Mouse (Mus musculus): ENCODE results near the gene Mreg. TPM values are rescaled to one million over a fixed set of nuclear protein-coding genes. Genes with fewer than 3 reads are reported as not detected.

The Mreg gene
- polyA plus RNA-seq, 1 experiment from 2014 or later, result 1.8 TPM

DNA sequence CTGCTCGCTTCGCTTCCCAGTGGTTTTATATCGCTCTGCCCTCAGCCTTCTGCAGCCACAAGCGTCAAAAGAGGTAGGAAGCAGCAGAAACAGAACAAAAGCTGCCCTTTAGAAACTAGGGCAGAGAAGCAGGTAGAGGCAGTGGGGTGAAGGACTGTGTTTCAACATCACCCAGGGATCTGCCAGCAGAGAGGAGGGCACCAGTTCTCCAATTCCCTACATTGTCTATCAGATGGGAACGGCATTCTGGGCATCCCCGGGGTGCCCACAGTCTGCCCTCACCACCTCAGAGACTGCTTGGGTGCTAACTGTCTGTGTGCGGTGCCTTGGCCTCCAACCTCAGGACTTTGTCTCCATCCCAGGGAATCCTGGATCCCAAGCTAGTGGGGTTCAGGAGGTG, 32.2 kb downstream of the Mreg start:
- Histone ChIP-seq H3K4me2 (replicated peaks) (no peak overlapping the region), H3K36me3 (no peaks in the 10 kb centered on the region), H3K9ac (no peak overlapping the region), H3K27me3 (no peaks in the 10 kb centered on the region), H3K4me1 (peaks cover 23% of the 10 kb centered on the region), H3K27ac (no peak overlapping the region), H3K4me3 (no peak overlapping the region), H3K9me3 (no peaks in the 10 kb centered on the region)
- ATAC-seq (ENCODE audit: low FRiP score, low read depth), result no peak
- WGBS, result 88% methylated on average over 7 of the region's 7 CpGs

DNA sequence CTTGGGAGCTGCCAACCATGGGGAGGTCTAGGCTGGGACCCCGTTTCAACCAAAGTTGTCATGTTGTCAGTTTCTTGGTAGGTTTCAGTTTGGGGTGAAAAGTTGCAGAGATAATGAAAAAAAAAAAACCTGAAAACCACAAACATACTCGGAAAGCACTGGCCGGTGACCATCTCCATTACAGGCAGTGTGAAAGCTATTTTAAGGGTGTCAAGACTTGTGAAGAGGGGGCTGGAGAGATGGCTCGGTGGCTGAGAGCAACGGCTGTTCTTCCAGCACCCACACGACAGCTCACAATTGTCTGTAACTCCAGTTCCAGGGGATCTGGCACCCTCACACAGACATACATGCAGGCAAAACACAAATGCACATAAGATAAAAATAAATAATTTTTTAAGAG, 35.9 kb downstream of the Mreg start:
- no peak for ATAC-seq (ENCODE audit: low FRiP score, low read depth)
- H3K27ac ChIP-seq, result no peak overlapping the region
- no peak overlapping the region for H3K4me3 ChIP-seq
- peaks cover 5% of the 10 kb centered on the region; the same call in 1 of the 2 replicates for H3K4me1 ChIP-seq
- no peaks in the 10 kb centered on the region for H3K36me3 ChIP-seq
- no peak overlapping the region for H3K4me2 ChIP-seq (replicated peaks)
- no peak overlapping the region for H3K9ac ChIP-seq
- H3K9me3 ChIP-seq, result no peaks in the 10 kb centered on the region
- WGBS, result 61% methylated on average over 6 of the region's 6 CpGs
- no peaks in the 10 kb centered on the region for H3K27me3 ChIP-seq

DNA sequence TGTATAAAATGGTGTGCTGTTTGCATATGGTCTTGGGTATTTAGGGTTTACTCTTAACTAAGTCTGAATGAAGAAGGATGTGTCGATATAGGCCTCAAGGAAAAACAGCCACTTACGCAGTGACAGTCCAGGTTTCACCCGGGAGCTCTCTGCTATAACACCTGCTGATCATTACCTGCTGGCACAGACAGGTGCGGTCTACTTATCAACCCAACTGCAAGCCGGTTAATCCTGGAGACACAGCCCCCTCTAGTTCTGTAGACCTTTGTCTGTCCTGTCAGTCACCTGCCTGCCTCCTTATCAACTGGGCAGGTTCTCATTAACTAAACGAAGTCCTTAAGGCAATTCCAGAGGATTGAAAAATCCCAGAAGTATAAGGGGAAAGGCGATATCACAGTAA, 37.9 kb downstream of the Mreg start:
- H3K27me3 ChIP-seq, result no peaks in the 10 kb centered on the region
- H3K27ac ChIP-seq, result no peak overlapping the region
- WGBS, result 72% methylated on average over 7 of the region's 7 CpGs
- no peak overlapping the region for H3K9ac ChIP-seq
- H3K9me3 ChIP-seq, result no peaks in the 10 kb centered on the region
- peaks cover 5% of the 10 kb centered on the region; the same call in 1 of the 2 replicates for H3K4me1 ChIP-seq
- no peaks in the 10 kb centered on the region for H3K36me3 ChIP-seq
- ATAC-seq (ENCODE audit: low FRiP score, low read depth), result no peak
- no peak overlapping the region for H3K4me3 ChIP-seq
- H3K4me2 ChIP-seq (replicated peaks), result no peak overlapping the region

- peaks cover 5% of the 10 kb centered on the region; the same call in 1 of the 2 replicates for H3K4me1 ChIP-seq
- H3K36me3 ChIP-seq, result no peaks in the 10 kb centered on the region
- H3K9ac ChIP-seq, result no peak overlapping the region
- H3K4me3 ChIP-seq, result no peak overlapping the region
- H3K4me2 ChIP-seq (replicated peaks), result no peak overlapping the region
- no peaks in the 10 kb centered on the region for H3K9me3 ChIP-seq
- no peaks in the 10 kb centered on the region for H3K27me3 ChIP-seq
- no peak overlapping the region for H3K27ac ChIP-seq
- 51% methylated on average over 8 of the region's 8 CpGs for WGBS
- ATAC-seq (ENCODE audit: low FRiP score, low read depth), result no peak
These were observed 38.6 kb downstream of the Mreg start for GRCm38 (mm10) chr1:72173402-72174051.

DNA sequence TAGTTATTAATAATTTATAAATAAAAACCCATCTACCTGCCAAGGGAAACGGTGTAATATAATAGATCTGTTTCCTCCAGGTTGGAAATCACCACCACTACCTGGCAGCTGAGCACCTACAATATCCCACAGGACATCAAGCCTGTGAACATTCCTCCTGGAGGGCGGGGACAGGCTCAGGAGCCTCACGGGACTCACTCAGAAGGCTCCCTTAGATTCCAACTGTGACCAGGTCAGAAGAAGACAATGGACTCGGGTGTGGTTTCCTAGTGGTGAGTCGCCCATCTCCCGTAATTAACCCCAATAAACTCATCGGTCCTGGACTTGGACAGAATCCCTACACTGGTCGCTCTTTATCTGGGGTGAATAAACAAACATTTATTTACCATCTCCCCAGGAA, 39.3 kb downstream of the Mreg start:
- H3K27ac ChIP-seq, result no peak overlapping the region
- ATAC-seq (ENCODE audit: low FRiP score, low read depth), result no peak
- no peaks in the 10 kb centered on the region for H3K27me3 ChIP-seq
- no peak overlapping the region for H3K4me2 ChIP-seq (replicated peaks)
- no peaks in the 10 kb centered on the region for H3K36me3 ChIP-seq
- 80% methylated on average over 8 of the region's 8 CpGs for WGBS
- H3K9ac ChIP-seq, result no peak overlapping the region
- no peaks in the 10 kb centered on the region for H3K9me3 ChIP-seq
- no peak overlapping the region for H3K4me3 ChIP-seq
- H3K4me1 ChIP-seq, result no peaks in the 10 kb centered on the region

- no peak overlapping the region for H3K27ac ChIP-seq
- H3K4me2 ChIP-seq (replicated peaks), result no peak overlapping the region
- 61% methylated on average over 13 of the region's 13 CpGs for WGBS
- no peak overlapping the region for H3K9ac ChIP-seq
- ATAC-seq (ENCODE audit: low FRiP score, low read depth), result peak; percentile 60; the same call in 1 of the 2 replicates
- no peaks in the 10 kb centered on the region for H3K4me1 ChIP-seq
- H3K27me3 ChIP-seq, result no peaks in the 10 kb centered on the region
- no peak overlapping the region for H3K4me3 ChIP-seq
- H3K36me3 ChIP-seq, result no peaks in the 10 kb centered on the region
- no peaks in the 10 kb centered on the region for H3K9me3 ChIP-seq
These were observed 40.9 kb downstream of the Mreg start for GRCm38 (mm10) chr1:72171001-72171860.

DNA sequence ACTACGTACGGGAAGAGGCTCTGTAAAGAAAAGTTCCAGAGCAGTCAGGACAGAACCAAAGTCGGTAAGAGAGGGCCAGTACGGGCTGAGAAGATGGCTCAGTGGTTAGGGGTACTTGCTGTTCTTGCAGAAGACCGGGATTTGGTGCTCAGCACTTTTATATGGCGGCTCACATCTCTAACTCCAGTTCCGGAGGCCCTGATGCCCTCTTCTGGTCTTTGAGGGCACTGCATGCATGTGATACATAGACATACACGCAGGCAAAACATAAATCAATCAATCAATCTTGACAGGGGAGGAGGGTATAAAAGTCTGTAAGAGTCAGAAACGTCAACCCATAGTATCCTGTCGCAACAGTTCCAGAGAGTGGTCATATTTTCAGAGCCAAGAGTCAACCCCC, 45.1 kb downstream of the Mreg start:
- Histone ChIP-seq H3K9ac (no peak overlapping the region), H3K27ac (no peak overlapping the region)
- WGBS, result 93% methylated on average over 10 of the region's 10 CpGs

GRCm38 (mm10) chr1:72166468-72166814, 45.7 kb downstream of the Mreg start:
- ATAC-seq (ENCODE audit: low FRiP score, low read depth), result no peak
- Histone ChIP-seq H3K27me3 (no peaks in the 10 kb centered on the region), H3K27ac (no peak overlapping the region), H3K4me1 (no peaks in the 10 kb centered on the region), H3K9me3 (no peaks in the 10 kb centered on the region), H3K4me2 (replicated peaks) (no peak overlapping the region), H3K4me3 (no peak overlapping the region), H3K9ac (no peak overlapping the region), H3K36me3 (no peaks in the 10 kb centered on the region)
- 96% methylated on average over 5 of the region's 5 CpGs for WGBS

More for the DNA sequence above, 45.1 kb downstream of the Mreg start:
- Histone ChIP-seq H3K36me3 (no peaks in the 10 kb centered on the region), H3K27me3 (no peaks in the 10 kb centered on the region), H3K9me3 (no peaks in the 10 kb centered on the region), H3K4me1 (no peaks in the 10 kb centered on the region), H3K4me3 (no peak overlapping the region), H3K4me2 (replicated peaks) (no peak overlapping the region)
- no peak for ATAC-seq (ENCODE audit: low FRiP score, low read depth)

DNA sequence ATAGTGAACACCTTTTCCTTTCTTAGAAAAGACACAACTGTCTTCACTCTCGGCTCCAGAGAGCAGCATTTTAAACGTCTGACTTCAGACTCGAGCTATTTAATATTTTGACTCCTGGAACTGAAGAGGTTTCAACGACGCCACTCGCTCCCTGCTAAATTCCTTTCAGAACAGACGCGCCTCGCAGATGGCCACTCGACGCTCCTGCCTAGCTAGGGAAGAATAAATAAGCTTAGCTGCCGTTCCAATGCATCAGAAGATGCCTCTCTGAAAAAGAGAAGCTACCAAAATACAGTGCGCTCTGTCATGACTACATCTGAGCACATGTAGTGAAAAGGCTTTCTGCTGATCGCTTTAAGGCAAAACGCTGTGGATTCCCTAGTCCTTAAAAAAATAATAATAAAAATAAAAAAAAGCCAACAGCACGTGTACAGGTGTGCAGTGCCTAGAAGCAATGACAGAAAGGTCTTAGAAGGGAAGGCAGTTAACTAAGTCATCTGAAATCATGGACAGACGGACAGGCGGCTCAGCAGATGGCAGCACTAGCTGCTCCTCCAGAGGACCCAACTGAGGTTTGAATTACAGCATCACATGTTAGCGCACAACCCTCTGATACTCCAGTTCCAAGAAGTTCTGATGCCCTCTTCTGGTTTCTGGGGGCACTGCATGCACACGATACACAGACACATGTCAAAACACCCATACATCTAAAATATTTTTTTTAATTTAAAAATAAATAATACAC, 46.2 kb downstream of the Mreg start:
- Histone ChIP-seq H3K4me2 (replicated peaks) (no peak overlapping the region), H3K4me1 (no peaks in the 10 kb centered on the region), H3K9me3 (no peaks in the 10 kb centered on the region), H3K4me3 (no peak overlapping the region), H3K9ac (no peak overlapping the region), H3K27me3 (no peaks in the 10 kb centered on the region), H3K27ac (no peak overlapping the region), H3K36me3 (no peaks in the 10 kb centered on the region)
- no peak for ATAC-seq (ENCODE audit: low FRiP score, low read depth)
- WGBS, result 85% methylated on average over 20 of the region's 20 CpGs

DNA sequence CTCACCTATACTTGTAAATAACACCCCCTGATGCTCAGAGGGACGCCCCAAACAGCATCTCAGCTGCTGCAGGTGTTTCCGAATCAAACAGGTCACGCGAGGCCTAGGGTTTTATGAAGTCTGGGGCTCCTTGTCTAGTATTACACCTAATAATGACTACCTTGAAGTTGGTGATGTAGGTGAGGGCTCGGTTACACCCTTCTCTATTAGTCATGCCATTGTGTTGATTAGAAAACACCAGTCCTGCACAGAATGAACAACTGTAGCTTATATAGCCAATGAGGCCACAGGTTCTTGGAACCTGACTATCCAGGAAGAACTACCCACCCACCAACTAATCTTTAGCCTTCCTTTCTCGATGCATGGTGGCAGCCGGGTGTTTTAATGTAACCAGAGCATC, 51.8 kb downstream of the Mreg start:
- H3K4me3 ChIP-seq, result no peak overlapping the region
- H3K9me3 ChIP-seq, result no peaks in the 10 kb centered on the region
- H3K36me3 ChIP-seq, result no peaks in the 10 kb centered on the region
- no peaks in the 10 kb centered on the region for H3K4me1 ChIP-seq
- H3K27me3 ChIP-seq, result no peaks in the 10 kb centered on the region
- 75% methylated on average over 7 of the region's 7 CpGs for WGBS
- H3K27ac ChIP-seq, result no peak overlapping the region
- H3K4me2 ChIP-seq (replicated peaks), result no peak overlapping the region
- H3K9ac ChIP-seq, result no peak overlapping the region
- ATAC-seq (ENCODE audit: low FRiP score, low read depth), result no peak

GRCm38 (mm10) chr1:72145041-72145440, 67.1 kb downstream of the Mreg start:
- H3K4me1 ChIP-seq, result no peaks in the 10 kb centered on the region
- no peaks in the 10 kb centered on the region for H3K27me3 ChIP-seq
- H3K4me3 ChIP-seq, result no peak overlapping the region
- no peak overlapping the region for H3K9ac ChIP-seq
- ATAC-seq (ENCODE audit: low FRiP score, low read depth), result no peak
- H3K4me2 ChIP-seq (replicated peaks), result no peak overlapping the region
- no peaks in the 10 kb centered on the region for H3K36me3 ChIP-seq
- no peaks in the 10 kb centered on the region for H3K9me3 ChIP-seq
- no peak overlapping the region for H3K27ac ChIP-seq

DNA sequence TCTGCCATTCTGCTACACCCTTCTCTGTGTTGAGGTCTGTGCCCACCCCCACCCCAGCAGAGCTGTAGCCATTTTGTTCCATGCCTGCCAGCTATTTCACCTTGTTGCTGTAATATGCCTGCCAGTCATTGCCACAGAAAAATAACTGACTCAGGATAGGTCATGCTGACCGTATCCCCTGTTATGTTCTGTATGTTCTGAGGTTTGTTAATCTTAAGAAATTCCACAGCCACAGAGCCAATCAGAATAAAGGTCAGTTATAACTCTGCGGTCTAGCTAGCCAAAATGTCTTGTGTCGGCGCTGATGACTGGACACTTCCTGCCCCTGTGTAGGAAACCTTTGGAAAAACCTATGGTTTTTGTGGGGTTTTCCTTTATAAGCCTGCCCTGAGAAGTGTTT, 67.7 kb downstream of the Mreg start:
- no peak overlapping the region for H3K27ac ChIP-seq
- H3K4me3 ChIP-seq, result no peak overlapping the region
- WGBS, result 84% methylated on average over 4 of the region's 4 CpGs
- H3K4me1 ChIP-seq, result no peaks in the 10 kb centered on the region
- H3K9ac ChIP-seq, result no peak overlapping the region
- no peaks in the 10 kb centered on the region for H3K36me3 ChIP-seq
- no peak for ATAC-seq (ENCODE audit: low FRiP score, low read depth)
- H3K27me3 ChIP-seq, result no peaks in the 10 kb centered on the region
- H3K9me3 ChIP-seq, result no peaks in the 10 kb centered on the region
- H3K4me2 ChIP-seq (replicated peaks), result no peak overlapping the region
